Mouse (Mus musculus) embryonic facial prominence, embryonic 15.5 days (tissue): ENCODE results near the gene Ubqln2. TPM values are rescaled to one million over a fixed set of nuclear protein-coding genes. Genes with fewer than 3 reads are reported as not detected.
A peak's percentile ranks its signal among the peaks of the same experiment; 100 is the strongest.

Experiments
- ATAC-seq: fragments of 200-750 bp; cut with Nextera tagmentation; 2 replicates; pipeline ENCODE4 v1.8.0; 2017; ENCODE audit warnings: low read depth, moderate TSS enrichment; ENCODE audit not compliant: insufficient number of reproducible peaks, low FRiP score, low TSS enrichment
- H3K27ac ChIP-seq: fragments of 300-500 bp; sonication (generic); replicated peaks from 2 replicates; pipeline ENCODE4 v1.5.1; 2015; ENCODE audit warnings: mild to moderate bottlenecking, inconsistent platforms
- H3K27me3 ChIP-seq: fragments of 300-500 bp; sonication (generic); 2 replicates; pipeline ENCODE4 v1.6.1; 2015; ENCODE audit warnings: inconsistent platforms
- H3K36me3 ChIP-seq: fragments of 300-500 bp; sonication (generic); 2 replicates; pipeline ENCODE4 v1.6.1; 2015; ENCODE audit warnings: mild to moderate bottlenecking, inconsistent platforms
- H3K4me1 ChIP-seq: fragments of 300-500 bp; sonication (generic); 2 replicates; pipeline ENCODE4 v1.6.1; 2015; ENCODE audit warnings: inconsistent platforms
- H3K4me2 ChIP-seq: fragments of 300-500 bp; sonication (generic); replicated peaks from 2 replicates; pipeline ENCODE4 v1.6.1; 2015; ENCODE audit warnings: mild to moderate bottlenecking, inconsistent platforms
- H3K4me3 ChIP-seq: fragments of 300-500 bp; sonication (generic); replicated peaks from 2 replicates; pipeline ENCODE4 v1.5.1; 2015; ENCODE audit warnings: mild to moderate bottlenecking, inconsistent platforms
- H3K9ac ChIP-seq: fragments of 300-500 bp; sonication (generic); 2 replicates; pipeline ENCODE4 v1.6.1; 2015; ENCODE audit warnings: inconsistent platforms
- H3K9me3 ChIP-seq: fragments of 300-500 bp; sonication (generic); replicated peaks from 2 replicates; pipeline ENCODE4 v1.6.1; 2016; ENCODE audit warnings: inconsistent platforms
- WGBS: fragments of 180-500 bp; shearing (Covaris S2); methylation state at CpG from one replicate; pipeline ENCODE4 v1.1.7; 2015; 5-methylcytosine and 5-hydroxymethylcytosine counted together
- polyA plus RNA-seq: library from polyadenylated mRNA; unstranded; fragments of >200 nt; fragmentation: Nextera tagmentation; extraction: Ambion mirVana; gene quantifications from 2 replicates; pipeline ENCODE4 v1.2.1, GENCODE M21; 2015

The Ubqln2 gene
- 18.9 and 19.5 TPM in 2 replicates for polyA plus RNA-seq

GRCm38 (mm10) chrX:153497688-153498516, at the start of gene Ubqln2:
Gene Ubqln2, plus strand, starts transcription at chrX:153498227.
- Histone ChIP-seq H3K4me2 (peak within 1 kb of the TSS; percentile 63), H3K27ac (peak within 1 kb of the TSS; percentile 96), H3K27me3 (no peaks in the 10 kb centered on the region), H3K36me3 (no peaks in the 10 kb centered on the region), H3K4me1 (no peaks in the 10 kb centered on the region), H3K4me3 (peak within 1 kb of the TSS; percentile 58), H3K9ac (peak within 1 kb of the TSS; percentile 48), H3K9me3 (no peaks in the 10 kb centered on the region)
- ATAC-seq, result peak; percentile 95
- WGBS, result 15% methylated on average over 58 of the region's 76 CpGs

GRCm38 (mm10) chrX:153451946-153452345, 46.1 kb upstream of the Ubqln2 start:
- H3K4me2 ChIP-seq, result no peak overlapping the region
- H3K36me3 ChIP-seq, result no peaks in the 10 kb centered on the region
- no peak for ATAC-seq
- H3K27ac ChIP-seq, result no peak overlapping the region
- no peak overlapping the region for H3K4me3 ChIP-seq
- H3K4me1 ChIP-seq, result no peaks in the 10 kb centered on the region
- WGBS, result 55% methylated on average over 5 of the region's 5 CpGs
- no peak overlapping the region for H3K9ac ChIP-seq
- no peaks in the 10 kb centered on the region for H3K9me3 ChIP-seq
- no peaks in the 10 kb centered on the region for H3K27me3 ChIP-seq

- Histone ChIP-seq H3K9ac (no peak overlapping the region), H3K9me3 (no peaks in the 10 kb centered on the region), H3K4me1 (no peaks in the 10 kb centered on the region), H3K27ac (no peak overlapping the region), H3K4me3 (no peak overlapping the region), H3K27me3 (no peaks in the 10 kb centered on the region), H3K4me2 (no peak overlapping the region), H3K36me3 (no peaks in the 10 kb centered on the region)
- 39% methylated on average over 8 of the region's 8 CpGs for WGBS
- ATAC-seq, result no peak
Observed at GRCm38 (mm10) chrX:153476760-153477248, 21.2 kb upstream of the Ubqln2 start.

DNA sequence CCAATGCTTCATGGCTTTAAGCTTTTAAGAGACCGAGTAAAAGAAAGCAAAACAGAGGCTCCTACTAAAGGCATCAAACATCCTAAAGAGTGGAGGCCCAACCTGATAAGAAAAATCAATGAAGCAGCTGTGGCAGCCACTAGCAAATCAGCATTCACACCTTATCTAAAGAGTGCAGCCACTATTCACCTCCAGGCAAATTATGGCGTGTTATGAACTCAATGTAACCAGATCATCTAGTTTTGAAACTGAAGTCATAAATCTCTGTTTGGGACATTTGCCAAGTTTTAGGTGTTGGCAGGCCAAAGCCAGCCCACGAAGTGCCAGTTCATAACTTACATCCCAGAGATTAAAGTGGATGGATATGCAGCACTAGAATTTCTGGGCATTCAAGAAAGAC, 5.7 kb upstream of the Ubqln2 start:
- Histone ChIP-seq H3K9ac (no peak overlapping the region), H3K4me2 (no peak overlapping the region)
- 50% methylated on average over 3 of the region's 3 CpGs for WGBS

GRCm38 (mm10) chrX:153498665-153499293, 752 bp downstream of the Ubqln2 start:
- ATAC-seq, result no peak
- 31% methylated on average over 30 of the region's 30 CpGs for WGBS

More for the DNA sequence above, 5.7 kb upstream of the Ubqln2 start:
- H3K9me3 ChIP-seq, result no peaks in the 10 kb centered on the region
- no peaks in the 10 kb centered on the region for H3K27me3 ChIP-seq
- no peak for ATAC-seq
- no peaks in the 10 kb centered on the region for H3K4me1 ChIP-seq
- H3K4me3 ChIP-seq, result no peak overlapping the region
- no peaks in the 10 kb centered on the region for H3K36me3 ChIP-seq
- H3K27ac ChIP-seq, result no peak overlapping the region

GRCm38 (mm10) chrX:153499294-153500046, 1.4 kb downstream of the Ubqln2 start:
- H3K9ac ChIP-seq, result 0 out of 2 replicates have a peak overlapping the region, but pooled peaks have one; percentile 7
- H3K4me1 ChIP-seq, result no peaks in the 10 kb centered on the region
- H3K27ac ChIP-seq, result no peak overlapping the region
- no peaks in the 10 kb centered on the region for H3K9me3 ChIP-seq
- H3K36me3 ChIP-seq, result no peaks in the 10 kb centered on the region
- H3K27me3 ChIP-seq, result no peaks in the 10 kb centered on the region
- 18% methylated on average over 31 of the region's 32 CpGs for WGBS
- H3K4me3 ChIP-seq, result peak overlapping the region; percentile 58
- peak overlapping the region; percentile 63 for H3K4me2 ChIP-seq
- no peak for ATAC-seq

More at GRCm38 (mm10) chrX:153498665-153499293, 752 bp downstream of the Ubqln2 start:
- Histone ChIP-seq H3K4me1 (no peaks in the 10 kb centered on the region), H3K27ac (peak overlapping the region; percentile 96), H3K36me3 (no peaks in the 10 kb centered on the region), H3K4me2 (peak overlapping the region; percentile 63), H3K9me3 (no peaks in the 10 kb centered on the region), H3K27me3 (no peaks in the 10 kb centered on the region), H3K9ac (peak overlapping the region; percentile 48), H3K4me3 (peak overlapping the region; percentile 58)

DNA sequence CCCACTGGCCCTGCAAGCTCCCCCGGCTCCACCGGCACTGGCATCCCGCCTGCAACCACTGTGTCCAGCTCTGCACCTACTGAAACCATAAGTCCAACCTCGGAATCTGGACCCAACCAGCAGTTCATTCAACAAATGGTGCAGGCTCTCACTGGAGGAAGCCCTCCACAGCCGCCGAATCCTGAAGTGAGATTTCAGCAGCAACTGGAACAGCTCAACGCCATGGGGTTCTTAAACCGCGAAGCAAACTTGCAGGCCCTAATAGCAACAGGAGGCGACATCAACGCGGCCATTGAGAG, 2.0 kb downstream of the Ubqln2 start:
- H3K4me3 ChIP-seq, result peak overlapping the region; percentile 58
- H3K36me3 ChIP-seq, result no peaks in the 10 kb centered on the region
- no peaks in the 10 kb centered on the region for H3K27me3 ChIP-seq
- H3K27ac ChIP-seq, result no peak overlapping the region
- H3K4me2 ChIP-seq, result peak overlapping the region; percentile 63
- H3K4me1 ChIP-seq, result no peaks in the 10 kb centered on the region
- H3K9ac ChIP-seq, result no peak overlapping the region
- 23% methylated on average over 12 of the region's 12 CpGs for WGBS
- no peak for ATAC-seq
- H3K9me3 ChIP-seq, result no peaks in the 10 kb centered on the region

DNA sequence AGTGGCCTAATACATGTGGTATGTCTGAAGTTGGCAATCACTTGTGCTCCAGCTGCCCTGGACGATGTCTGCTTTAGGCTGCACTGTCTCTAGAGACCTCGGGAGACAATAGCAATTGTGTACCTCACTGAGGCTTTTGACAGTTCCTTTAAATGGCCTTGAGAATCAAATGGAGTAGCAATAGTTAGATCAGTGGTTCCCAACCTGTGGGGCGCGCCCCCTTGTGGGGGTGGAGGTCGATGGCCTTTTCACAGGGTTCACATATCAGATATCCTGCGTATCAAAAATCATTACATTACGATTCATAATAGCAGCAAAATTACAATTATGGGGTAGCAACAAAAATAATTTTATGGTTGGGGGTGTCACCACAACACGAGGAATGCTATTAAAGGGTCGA, 7.9 kb downstream of the Ubqln2 start:
- 47% methylated on average over 9 of the region's 9 CpGs for WGBS
- H3K27me3 ChIP-seq, result no peaks in the 10 kb centered on the region
- no peak for ATAC-seq

DNA sequence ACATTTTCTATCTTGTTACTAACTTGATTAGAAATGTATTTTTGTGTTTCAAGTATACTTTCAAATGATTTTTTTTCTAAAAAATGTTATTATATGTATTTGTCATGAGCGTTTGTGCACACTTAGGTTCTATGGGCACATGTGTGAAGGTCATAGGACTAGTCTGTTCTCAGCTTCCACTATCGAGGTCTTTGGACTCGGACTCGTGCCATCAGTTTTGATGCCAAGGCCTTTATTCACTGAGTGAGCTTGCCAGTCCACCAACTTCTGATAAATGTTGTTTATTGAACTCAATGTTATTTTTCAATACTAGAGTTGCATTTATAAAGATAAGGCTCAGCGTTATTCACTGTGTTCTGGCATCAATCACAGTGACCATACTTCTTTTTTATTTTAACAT, 17.5 kb downstream of the Ubqln2 start:
- Histone ChIP-seq H3K36me3 (no peaks in the 10 kb centered on the region), H3K27me3 (no peaks in the 10 kb centered on the region), H3K4me3 (no peak overlapping the region), H3K4me1 (no peaks in the 10 kb centered on the region), H3K27ac (no peak overlapping the region), H3K9ac (no peak overlapping the region), H3K4me2 (no peak overlapping the region), H3K9me3 (no peaks in the 10 kb centered on the region)
- ATAC-seq, result no peak
- 88% methylated on average over 5 of the region's 5 CpGs for WGBS

More for the DNA sequence above, 7.9 kb downstream of the Ubqln2 start:
- H3K36me3 ChIP-seq, result no peaks in the 10 kb centered on the region
- no peaks in the 10 kb centered on the region for H3K9me3 ChIP-seq
- no peak overlapping the region for H3K4me3 ChIP-seq
- H3K4me1 ChIP-seq, result no peaks in the 10 kb centered on the region
- no peak overlapping the region for H3K9ac ChIP-seq
- H3K27ac ChIP-seq, result no peak overlapping the region
- no peak overlapping the region for H3K4me2 ChIP-seq

- no peaks in the 10 kb centered on the region for H3K9me3 ChIP-seq
- WGBS, result 17% methylated on average over 2 of the region's 2 CpGs
Observed at GRCm38 (mm10) chrX:153528399-153528798, 30.4 kb downstream of the Ubqln2 start.

More at GRCm38 (mm10) chrX:153528399-153528798, 30.4 kb downstream of the Ubqln2 start:
- Histone ChIP-seq H3K27ac (no peak overlapping the region), H3K4me2 (no peak overlapping the region), H3K27me3 (no peaks in the 10 kb centered on the region), H3K4me1 (no peaks in the 10 kb centered on the region), H3K9ac (no peak overlapping the region), H3K4me3 (no peak overlapping the region), H3K36me3 (no peaks in the 10 kb centered on the region)
- ATAC-seq, result no peak
